Mouse (Mus musculus) bone marrow macrophage, adult 2 months (primary cell): ENCODE results near the gene Ak3.

Experiments
- CTCF ChIP-seq: IDR thresholded peaks from 2 replicates; pipeline ENCODE4 v1.5.1; 2012; ENCODE audit warnings: low read depth, mild to moderate bottlenecking, low read length, moderate library complexity
- POLR2A ChIP-seq: IDR thresholded peaks from 2 replicates; pipeline ENCODE4 v1.6.1; 2012; ENCODE audit warnings: mild to moderate bottlenecking, low read depth, low read length, borderline replicate concordance

GRCm38 (mm10) chr19:29037541-29037940 lies 10.2 kb downstream of the Ak3 start:
- no peak for TF ChIP-seq CTCF
- TF ChIP-seq POLR2A, result no peak
